Mouse (Mus musculus): ENCODE results near the gene Ubr4. TPM values are rescaled to one million over a fixed set of nuclear protein-coding genes. Genes with fewer than 3 reads are reported as not detected.

Gene Ubr4
- total and polyA plus RNA-seq, 2 experiments from 2014 or later, result 41.0 to 80.6 TPM

DNA sequence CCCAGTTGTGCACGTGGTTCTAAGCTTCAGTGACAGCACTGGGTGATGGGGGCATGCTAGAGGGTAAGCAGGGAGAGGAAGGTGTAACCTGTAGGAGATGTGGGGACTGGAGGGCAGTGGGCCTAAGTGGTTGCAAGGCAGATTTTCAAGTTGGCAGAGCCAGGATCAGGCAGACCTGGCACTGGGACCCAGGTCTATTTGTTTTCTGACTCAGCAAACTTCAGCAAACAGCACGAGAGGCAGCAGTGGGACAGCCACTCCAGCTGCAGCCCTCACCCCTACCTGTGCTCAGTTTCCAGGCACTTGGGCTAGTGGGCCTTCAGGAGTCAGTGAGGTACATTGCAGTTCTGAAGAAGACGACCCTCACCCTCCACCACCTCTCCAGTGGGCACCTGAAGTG lies 4.8 kb downstream of the Ubr4 start:
- TF ChIP-seq CTCF (IDR thresholded peaks at IDR 0.05; ENCODE audit: low read depth) (no peak), EP300 (IDR thresholded peaks at IDR 0.05; ENCODE audit: low read depth) (no peak)
- Histone ChIP-seq H3K9me3 (replicated peaks; ENCODE audit: control insufficient read depth, low read length) (no peaks in the 10 kb centered on the region), H3K4me3 (ENCODE audit: low read depth, low read length) (no peak overlapping the region), H3K9ac (replicated peaks; ENCODE audit: low read depth, low read length) (no peak overlapping the region), H3K27ac (ENCODE audit: low read depth) (no peak overlapping the region), H3K27me3 (ENCODE audit: control insufficient read depth, insufficient read depth, low read length) (no peaks in the 10 kb centered on the region), H3K36me3 (replicated peaks; ENCODE audit: control insufficient read depth, insufficient read depth, low read length) (peaks cover 66% of the 10 kb centered on the region), H3K4me1 (ENCODE audit: control insufficient read depth, insufficient read depth) (0 out of 2 replicates have a peak, but pooled peaks cover 5% of the 10 kb centered on the region), H3K4me2 (ENCODE audit: low read depth, low read length) (no peak overlapping the region)
- 94% methylated on average over 3 of the region's 3 CpGs for WGBS
- DNase-seq (ENCODE audit: low spot score), result no peak
- no peak for ATAC-seq (ENCODE audit: insufficient read depth, low read depth)

DNA sequence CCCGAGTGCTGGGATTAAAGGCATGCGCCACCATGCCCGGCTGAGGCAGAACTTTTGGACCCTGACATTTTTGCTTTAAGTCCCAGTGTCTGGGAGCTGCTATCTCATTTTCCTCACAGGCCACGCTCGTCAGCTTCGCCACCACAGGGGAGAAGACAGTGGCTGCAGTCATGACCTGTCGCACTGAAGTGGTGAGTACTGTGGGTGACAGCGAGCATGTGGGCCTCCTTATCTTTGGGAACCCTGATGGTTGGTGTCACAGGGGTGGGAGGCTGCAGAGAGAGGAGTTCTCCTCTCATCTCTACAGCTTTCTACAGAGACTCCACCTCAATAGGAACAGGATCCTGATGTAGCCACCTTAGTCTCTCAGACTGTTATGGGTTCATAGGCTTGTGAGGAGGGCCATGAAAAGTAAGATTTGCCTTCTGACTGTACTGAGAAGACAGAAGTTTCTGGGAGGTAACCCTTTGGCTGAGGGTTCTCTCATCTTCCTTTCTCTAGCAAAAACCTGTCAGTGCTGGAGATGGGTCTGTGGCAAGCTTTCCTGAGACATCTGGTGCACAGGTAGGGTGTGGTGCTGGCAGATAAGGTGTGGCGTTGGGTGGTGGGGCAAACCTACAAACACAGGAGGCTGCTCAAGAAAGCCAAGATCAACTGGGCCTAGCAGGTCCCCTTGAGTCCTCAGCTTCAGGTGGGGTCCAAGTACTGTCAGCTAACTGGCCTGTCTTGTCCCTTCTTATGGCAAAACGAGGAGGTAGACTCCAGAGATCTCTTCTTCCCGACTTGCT lies 8.5 kb downstream of the Ubr4 start:
- H3K36me3 ChIP-seq (replicated peaks; ENCODE audit: control insufficient read depth, insufficient read depth, low read length), result peaks cover 93% of the 10 kb centered on the region
- ATAC-seq (ENCODE audit: insufficient read depth, low read depth), result no peak
- TF ChIP-seq CTCF (IDR thresholded peaks at IDR 0.05; ENCODE audit: low read depth), result no peak
- no peak for TF ChIP-seq EP300 (IDR thresholded peaks at IDR 0.05; ENCODE audit: low read depth)
- H3K27me3 ChIP-seq (ENCODE audit: control insufficient read depth, insufficient read depth, low read length), result no peaks in the 10 kb centered on the region
- H3K27ac ChIP-seq (ENCODE audit: low read depth), result no peak overlapping the region
- H3K4me2 ChIP-seq (ENCODE audit: low read depth, low read length), result no peak overlapping the region
- no peak for DNase-seq (ENCODE audit: low spot score)
- 72% methylated on average over 11 of the region's 11 CpGs for WGBS
- H3K4me3 ChIP-seq (ENCODE audit: low read depth, low read length), result no peak overlapping the region
- H3K4me1 ChIP-seq (ENCODE audit: control insufficient read depth, insufficient read depth), result no peaks in the 10 kb centered on the region
- H3K9ac ChIP-seq (replicated peaks; ENCODE audit: low read depth, low read length), result no peak overlapping the region
- no peaks in the 10 kb centered on the region for H3K9me3 ChIP-seq (replicated peaks; ENCODE audit: control insufficient read depth, low read length)

DNA sequence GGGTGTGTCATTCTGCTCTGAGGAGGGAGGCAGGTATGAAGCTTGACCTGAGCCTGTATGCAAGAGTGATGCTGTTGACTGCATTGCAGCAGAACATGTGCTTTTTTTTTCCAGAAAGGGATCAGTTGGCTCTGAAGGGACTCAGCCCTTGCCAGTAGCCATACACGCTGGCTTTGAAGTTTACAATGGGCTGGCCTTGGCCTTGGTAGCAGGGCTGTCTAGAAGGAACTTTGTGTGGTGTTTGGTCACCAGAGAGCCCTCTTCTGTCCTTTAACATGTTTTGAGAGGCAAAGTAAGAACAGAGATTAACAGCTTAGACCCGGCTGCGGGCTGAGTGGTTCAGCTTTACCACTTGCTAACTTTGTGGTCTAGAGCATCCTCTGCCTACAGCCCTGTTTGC lies 14.9 kb downstream of the Ubr4 start:
- Histone ChIP-seq H3K4me3 (ENCODE audit: low read depth, low read length) (no peak overlapping the region), H3K9me3 (replicated peaks; ENCODE audit: control insufficient read depth, low read length) (no peaks in the 10 kb centered on the region), H3K27ac (ENCODE audit: low read depth) (no peak overlapping the region), H3K36me3 (replicated peaks; ENCODE audit: control insufficient read depth, insufficient read depth, low read length) (peaks cover 94% of the 10 kb centered on the region), H3K4me1 (ENCODE audit: control insufficient read depth, insufficient read depth) (no peaks in the 10 kb centered on the region), H3K27me3 (ENCODE audit: control insufficient read depth, insufficient read depth, low read length) (no peaks in the 10 kb centered on the region), H3K4me2 (ENCODE audit: low read depth, low read length) (no peak overlapping the region), H3K9ac (replicated peaks; ENCODE audit: low read depth, low read length) (no peak overlapping the region)
- DNase-seq (ENCODE audit: low spot score) (no peak), ATAC-seq (ENCODE audit: insufficient read depth, low read depth) (no peak)
- WGBS, result 87% methylated on average over 3 of the region's 3 CpGs
- TF ChIP-seq CTCF (IDR thresholded peaks at IDR 0.05; ENCODE audit: low read depth) (no peak), EP300 (IDR thresholded peaks at IDR 0.05; ENCODE audit: low read depth) (no peak)

DNA sequence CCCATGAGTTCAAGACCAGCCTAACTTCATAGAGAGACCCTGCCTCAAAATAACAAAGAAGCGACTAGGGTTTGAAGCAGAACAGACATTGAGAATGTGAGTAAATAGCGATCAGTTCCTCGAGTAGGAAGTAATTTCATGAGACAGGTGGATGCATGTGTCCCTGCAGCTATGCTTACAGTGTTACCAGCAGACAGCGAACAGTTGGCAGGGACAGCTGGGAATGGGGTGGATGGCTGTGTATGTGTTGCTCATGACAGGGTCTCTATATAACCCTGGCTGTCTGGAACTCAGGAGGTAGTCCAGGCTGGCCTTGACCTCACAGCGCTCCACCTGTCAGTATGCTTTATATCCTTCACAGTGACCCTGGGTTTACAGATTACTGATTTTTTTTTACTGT lies 15.6 kb downstream of the Ubr4 start:
- peaks cover 94% of the 10 kb centered on the region for H3K36me3 ChIP-seq (replicated peaks; ENCODE audit: control insufficient read depth, insufficient read depth, low read length)
- no peak for ATAC-seq (ENCODE audit: insufficient read depth, low read depth)
- no peak overlapping the region for H3K9ac ChIP-seq (replicated peaks; ENCODE audit: low read depth, low read length)
- H3K27me3 ChIP-seq (ENCODE audit: control insufficient read depth, insufficient read depth, low read length), result no peaks in the 10 kb centered on the region
- DNase-seq (ENCODE audit: low spot score), result no peak
- H3K4me1 ChIP-seq (ENCODE audit: control insufficient read depth, insufficient read depth), result no peaks in the 10 kb centered on the region
- 93% methylated on average over 5 of the region's 5 CpGs for WGBS
- no peak for TF ChIP-seq CTCF (IDR thresholded peaks at IDR 0.05; ENCODE audit: low read depth)
- TF ChIP-seq EP300 (IDR thresholded peaks at IDR 0.05; ENCODE audit: low read depth), result no peak
- no peaks in the 10 kb centered on the region for H3K9me3 ChIP-seq (replicated peaks; ENCODE audit: control insufficient read depth, low read length)
- H3K4me3 ChIP-seq (ENCODE audit: low read depth, low read length), result no peak overlapping the region
- H3K27ac ChIP-seq (ENCODE audit: low read depth), result no peak overlapping the region
- no peak overlapping the region for H3K4me2 ChIP-seq (ENCODE audit: low read depth, low read length)

DNA sequence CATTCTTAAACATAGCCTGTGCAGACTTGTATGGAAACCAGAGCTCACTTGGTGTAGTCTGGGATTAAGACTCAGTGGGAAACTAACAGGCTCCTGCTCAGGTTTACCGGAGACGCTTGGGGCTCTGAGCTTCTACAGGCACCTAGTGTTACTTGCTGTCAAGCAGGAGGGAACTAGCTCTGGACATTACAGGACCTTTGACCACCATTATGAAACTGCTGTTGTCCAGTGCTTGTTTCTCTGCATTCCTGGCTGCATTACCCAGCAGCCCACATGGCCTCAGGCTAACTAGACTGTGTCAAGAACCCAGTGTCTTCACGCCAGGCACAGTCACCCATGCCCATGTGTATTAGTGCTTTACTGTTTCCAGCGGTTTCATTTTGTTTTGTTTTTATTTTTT lies 20.7 kb downstream of the Ubr4 start:
- Histone ChIP-seq H3K36me3 (replicated peaks; ENCODE audit: control insufficient read depth, insufficient read depth, low read length) (peaks cover 81% of the 10 kb centered on the region), H3K27me3 (ENCODE audit: control insufficient read depth, insufficient read depth, low read length) (no peaks in the 10 kb centered on the region), H3K4me1 (ENCODE audit: control insufficient read depth, insufficient read depth) (no peaks in the 10 kb centered on the region), H3K9ac (replicated peaks; ENCODE audit: low read depth, low read length) (no peak overlapping the region), H3K4me3 (ENCODE audit: low read depth, low read length) (no peak overlapping the region), H3K27ac (ENCODE audit: low read depth) (no peak overlapping the region), H3K9me3 (replicated peaks; ENCODE audit: control insufficient read depth, low read length) (no peaks in the 10 kb centered on the region), H3K4me2 (ENCODE audit: low read depth, low read length) (no peak overlapping the region)
- 90% methylated on average over 4 of the region's 4 CpGs for WGBS
- DNase-seq (ENCODE audit: low spot score) (no peak), ATAC-seq (ENCODE audit: insufficient read depth, low read depth) (no peak)
- no peak for TF ChIP-seq EP300 (IDR thresholded peaks at IDR 0.05; ENCODE audit: low read depth)
- TF ChIP-seq CTCF (IDR thresholded peaks at IDR 0.05; ENCODE audit: low read depth), result no peak

DNA sequence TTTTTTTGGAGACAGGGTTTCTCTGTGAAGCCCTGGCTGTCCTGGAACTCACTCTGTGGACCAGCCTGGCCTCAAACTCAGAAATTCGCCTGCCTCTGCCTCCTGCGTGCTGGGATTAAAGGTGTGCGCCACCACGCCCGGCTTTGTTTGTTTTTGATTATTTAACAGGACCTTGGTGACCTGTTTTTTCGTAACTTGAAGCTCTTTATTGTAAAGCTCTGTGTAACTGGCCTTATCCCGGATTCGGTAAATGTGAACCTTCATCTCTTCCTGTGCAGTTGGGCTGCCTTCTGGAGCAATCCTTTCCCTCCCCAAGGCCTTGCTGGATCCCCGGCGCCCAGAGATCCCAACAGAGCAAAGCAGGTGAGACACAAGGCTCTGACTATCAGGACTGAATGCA lies 21.1 kb downstream of the Ubr4 start:
- Histone ChIP-seq H3K9ac (replicated peaks; ENCODE audit: low read depth, low read length) (no peak overlapping the region), H3K36me3 (replicated peaks; ENCODE audit: control insufficient read depth, insufficient read depth, low read length) (peaks cover 77% of the 10 kb centered on the region), H3K9me3 (replicated peaks; ENCODE audit: control insufficient read depth, low read length) (no peaks in the 10 kb centered on the region), H3K4me3 (ENCODE audit: low read depth, low read length) (no peak overlapping the region), H3K27ac (ENCODE audit: low read depth) (no peak overlapping the region), H3K4me1 (ENCODE audit: control insufficient read depth, insufficient read depth) (no peaks in the 10 kb centered on the region), H3K4me2 (ENCODE audit: low read depth, low read length) (no peak overlapping the region), H3K27me3 (ENCODE audit: control insufficient read depth, insufficient read depth, low read length) (no peaks in the 10 kb centered on the region)
- TF ChIP-seq EP300 (IDR thresholded peaks at IDR 0.05; ENCODE audit: low read depth) (no peak), CTCF (IDR thresholded peaks at IDR 0.05; ENCODE audit: low read depth) (no peak)
- WGBS, result 92% methylated on average over 10 of the region's 10 CpGs
- no peak for ATAC-seq (ENCODE audit: insufficient read depth, low read depth)
- DNase-seq (ENCODE audit: low spot score), result no peak
